Mouse (Mus musculus): ENCODE data around the gene March4.

DNA sequence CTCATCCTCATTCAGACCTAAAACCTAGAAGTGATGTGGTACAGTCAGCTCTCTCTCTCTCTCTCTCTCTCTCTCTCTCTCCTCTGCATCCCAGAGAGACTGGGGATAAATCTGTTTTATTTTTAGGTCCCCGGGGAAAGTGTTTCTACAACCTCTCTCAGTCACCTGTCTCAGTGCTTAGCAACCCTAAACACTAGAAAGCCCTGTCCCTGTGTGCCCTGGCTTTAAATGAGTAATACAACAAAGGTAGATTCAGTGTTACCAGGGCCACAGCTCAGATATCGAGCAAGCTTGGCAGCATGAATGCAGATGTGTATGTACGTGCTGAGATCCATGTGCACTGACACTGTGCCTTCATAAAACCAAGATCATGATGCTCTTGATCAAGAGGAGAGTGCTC is 43.3 kb downstream of the March4 start:
- TF ChIP-seq CTCF (IDR thresholded peaks at IDR 0.05; ENCODE audit: low read depth) (no peak), EP300 (IDR thresholded peaks at IDR 0.05; ENCODE audit: low read depth) (no peak)

All from liver, postnatal 0 days (tissue).